Mouse (Mus musculus) erythroblast, embryonic 14.5 days (primary cell): ENCODE measurements around the gene Tekt1.

Experiments
- GATA1 ChIP-seq: IDR thresholded peaks from 2 replicates; pipeline ENCODE4 v1.6.1; 2012; ENCODE audit warnings: low read length, inconsistent platforms, mixed read lengths
- TAL1 ChIP-seq: IDR thresholded peaks from 3 replicates; pipeline ENCODE4 v1.6.1; 2012; ENCODE audit warnings: low read length, inconsistent platforms, mixed read lengths

DNA sequence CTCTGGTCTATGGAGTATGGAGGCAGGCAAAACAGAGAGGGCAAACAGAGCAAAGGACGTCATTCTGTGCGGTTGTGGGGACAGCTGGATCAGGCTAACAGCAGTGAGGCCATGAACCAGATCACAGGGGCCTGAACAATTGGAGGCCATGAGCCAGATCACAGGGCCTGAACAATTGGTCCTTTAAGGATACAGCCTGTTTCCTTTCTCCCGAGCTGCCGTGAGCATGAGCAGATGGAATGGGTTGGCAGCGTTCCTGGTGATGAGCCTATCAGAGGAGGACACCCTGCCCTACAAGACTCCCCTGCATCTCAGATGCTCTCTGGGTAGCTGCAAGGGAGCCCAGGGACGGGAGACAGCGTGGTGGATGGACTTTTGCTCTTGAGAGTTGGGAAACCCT lies 60.0 kb downstream of the Tekt1 start:
- TF ChIP-seq GATA1: no peak
- TF ChIP-seq TAL1: no peak
